Mouse (Mus musculus): ENCODE data around the gene H2afj. TPM values are rescaled to one million over a fixed set of nuclear protein-coding genes. Genes with fewer than 3 reads are reported as not detected.
A peak's percentile ranks its signal among the peaks of the same experiment; 100 is the strongest.

The H2afj gene
- polyA plus RNA-seq, 1 experiment: 64.2 TPM

- no peak overlapping the region for H3K27ac ChIP-seq (replicated peaks; ENCODE audit: low read depth, low read length)
- no peak overlapping the region for H3K4me3 ChIP-seq (ENCODE audit: insufficient read depth, low read depth, low read length)
- H3K4me1 ChIP-seq (ENCODE audit: control insufficient read depth, insufficient read depth, insufficient read length, low read length): no peaks in the 10 kb centered on the region
Observed at GRCm38 (mm10) chr6:136816826-136817225, 8.8 kb downstream of the H2afj start.

GRCm38 (mm10) chr6:136817549-136817948, 9.5 kb downstream of the H2afj start:
- H3K4me3 ChIP-seq (ENCODE audit: insufficient read depth, low read depth, low read length): no peak overlapping the region
- H3K27ac ChIP-seq (replicated peaks; ENCODE audit: low read depth, low read length): no peak overlapping the region
- no peaks in the 10 kb centered on the region for H3K4me1 ChIP-seq (ENCODE audit: control insufficient read depth, insufficient read depth, insufficient read length, low read length)

GRCm38 (mm10) chr6:136820381-136820780, 12.3 kb downstream of the H2afj start:
- Histone ChIP-seq H3K27ac (replicated peaks; ENCODE audit: low read depth, low read length) (no peak overlapping the region), H3K4me3 (ENCODE audit: insufficient read depth, low read depth, low read length) (no peak overlapping the region), H3K4me1 (ENCODE audit: control insufficient read depth, insufficient read depth, insufficient read length, low read length) (no peaks in the 10 kb centered on the region)

- Histone ChIP-seq H3K4me1 (ENCODE audit: control insufficient read depth, insufficient read depth, insufficient read length, low read length) (no peaks in the 10 kb centered on the region), H3K4me3 (ENCODE audit: insufficient read depth, low read depth, low read length) (no peak overlapping the region), H3K27ac (replicated peaks; ENCODE audit: low read depth, low read length) (no peak overlapping the region)
Observed at GRCm38 (mm10) chr6:136821086-136821485, 13.0 kb downstream of the H2afj start.

- no peak overlapping the region for H3K27ac ChIP-seq (replicated peaks; ENCODE audit: low read depth, low read length)
- H3K4me1 ChIP-seq (ENCODE audit: control insufficient read depth, insufficient read depth, insufficient read length, low read length): no peaks in the 10 kb centered on the region; the same call in 1 of the 2 replicates
- H3K4me3 ChIP-seq (ENCODE audit: insufficient read depth, low read depth, low read length): no peak overlapping the region
Observed at GRCm38 (mm10) chr6:136824987-136825386, 16.9 kb downstream of the H2afj start.

- peak overlapping the region; percentile 95 for H3K4me3 ChIP-seq (ENCODE audit: insufficient read depth, low read depth, low read length)
- H3K27ac ChIP-seq (replicated peaks; ENCODE audit: low read depth, low read length): peak overlapping the region; percentile 89
- H3K4me1 ChIP-seq (ENCODE audit: control insufficient read depth, insufficient read depth, insufficient read length, low read length): no peaks in the 10 kb centered on the region; the same call in 1 of the 2 replicates
Observed at GRCm38 (mm10) chr6:136827116-136827515, 19.1 kb downstream of the H2afj start.

GRCm38 (mm10) chr6:136827516-136827880, 19.5 kb downstream of the H2afj start, which contains the start of gene BC049715:
Gene BC049715 (plus strand): TSS chr6:136827626.
- no peaks in the 10 kb centered on the region; the same call in 1 of the 2 replicates for H3K4me1 ChIP-seq (ENCODE audit: control insufficient read depth, insufficient read depth, insufficient read length, low read length)
- peak within 1 kb of the TSS; percentile 89 for H3K27ac ChIP-seq (replicated peaks; ENCODE audit: low read depth, low read length)
- H3K4me3 ChIP-seq (ENCODE audit: insufficient read depth, low read depth, low read length): peak within 1 kb of the TSS; percentile 95

- Histone ChIP-seq H3K4me3 (ENCODE audit: insufficient read depth, low read depth, low read length) (peak within 1 kb of the TSS; percentile 95), H3K27ac (replicated peaks; ENCODE audit: low read depth, low read length) (peak within 1 kb of the TSS; percentile 89), H3K4me1 (ENCODE audit: control insufficient read depth, insufficient read depth, insufficient read length, low read length) (no peaks in the 10 kb centered on the region; the same call in 1 of the 2 replicates)
Observed at GRCm38 (mm10) chr6:136827881-136828561, 20.0 kb downstream of the H2afj start, which contains the start of gene Wbp11. Gene Wbp11 (minus strand): TSS chr6:136828233.

- Histone ChIP-seq H3K4me3 (ENCODE audit: insufficient read depth, low read depth, low read length) (peak overlapping the region; percentile 59; the same call in 1 of the 2 replicates), H3K4me1 (ENCODE audit: control insufficient read depth, insufficient read depth, insufficient read length, low read length) (no peaks in the 10 kb centered on the region; the same call in 1 of the 2 replicates), H3K27ac (replicated peaks; ENCODE audit: low read depth, low read length) (no peak overlapping the region)
Observed at GRCm38 (mm10) chr6:136828681-136829080, 20.6 kb downstream of the H2afj start.

GRCm38 (mm10) chr6:136831712-136832111, 23.7 kb downstream of the H2afj start:
- H3K4me3 ChIP-seq (ENCODE audit: insufficient read depth, low read depth, low read length): no peak overlapping the region
- H3K4me1 ChIP-seq (ENCODE audit: control insufficient read depth, insufficient read depth, insufficient read length, low read length): no peaks in the 10 kb centered on the region; the same call in 1 of the 2 replicates
- no peak overlapping the region for H3K27ac ChIP-seq (replicated peaks; ENCODE audit: low read depth, low read length)

GRCm38 (mm10) chr6:136835352-136835751, 27.3 kb downstream of the H2afj start, which contains the start of gene Smco3:
Gene Smco3 (minus strand): TSS chr6:136835452.
- Histone ChIP-seq H3K4me1 (ENCODE audit: control insufficient read depth, insufficient read depth, insufficient read length, low read length) (no peaks in the 10 kb centered on the region), H3K4me3 (ENCODE audit: insufficient read depth, low read depth, low read length) (no peak within 1 kb of the TSS)

GRCm38 (mm10) chr6:136837323-136837722, 29.3 kb downstream of the H2afj start:
- Histone ChIP-seq H3K4me3 (ENCODE audit: insufficient read depth, low read depth, low read length) (no peak overlapping the region), H3K4me1 (ENCODE audit: control insufficient read depth, insufficient read depth, insufficient read length, low read length) (no peaks in the 10 kb centered on the region), H3K27ac (replicated peaks; ENCODE audit: low read depth, low read length) (no peak overlapping the region)

More at GRCm38 (mm10) chr6:136835352-136835751, 27.3 kb downstream of the H2afj start, which contains the start of gene Smco3:
- H3K27ac ChIP-seq (replicated peaks; ENCODE audit: low read depth, low read length): no peak within 1 kb of the TSS

GRCm38 (mm10) chr6:136844903-136845302, 36.9 kb downstream of the H2afj start:
- Histone ChIP-seq H3K27ac (replicated peaks; ENCODE audit: low read depth, low read length) (no peak overlapping the region), H3K4me1 (ENCODE audit: control insufficient read depth, insufficient read depth, insufficient read length, low read length) (no peaks in the 10 kb centered on the region), H3K4me3 (ENCODE audit: insufficient read depth, low read depth, low read length) (no peak overlapping the region)

GRCm38 (mm10) chr6:136845706-136846480, 37.8 kb downstream of the H2afj start:
- H3K27ac ChIP-seq (replicated peaks; ENCODE audit: low read depth, low read length): no peak overlapping the region
- no peaks in the 10 kb centered on the region for H3K4me1 ChIP-seq (ENCODE audit: control insufficient read depth, insufficient read depth, insufficient read length, low read length)
- no peak overlapping the region for H3K4me3 ChIP-seq (ENCODE audit: insufficient read depth, low read depth, low read length)

- H3K27ac ChIP-seq (replicated peaks; ENCODE audit: low read depth, low read length): no peak overlapping the region
- no peaks in the 10 kb centered on the region for H3K4me1 ChIP-seq (ENCODE audit: control insufficient read depth, insufficient read depth, insufficient read length, low read length)
- H3K4me3 ChIP-seq (ENCODE audit: insufficient read depth, low read depth, low read length): no peak overlapping the region
Observed at GRCm38 (mm10) chr6:136847267-136847666, 39.2 kb downstream of the H2afj start.

All from brown adipose tissue, adult 24 weeks (tissue).